Mouse (Mus musculus) left cerebral cortex, adult 2 months (tissue): ENCODE measurements around the gene 1700016C15Rik. TPM values are rescaled to one million over a fixed set of nuclear protein-coding genes. Genes with fewer than 3 reads are reported as not detected.
A peak's percentile ranks its signal among the peaks of the same experiment; 100 is the strongest.

Source experiments
- DNase-seq, 2 experiments: peaks; one replicate each; pipeline ENCODE4 v3.0.0; 2021 to 2022; ENCODE audit warnings: low spot score in 2 of 2, mixed read lengths in 1 of 2; ENCODE audit errors: extremely low spot score in 1 of 2
- H3K27ac ChIP-seq: fragments of 200-600 bp; 2 replicates; pipeline ENCODE4 v1.8.1; 2022
- H3K4me3 ChIP-seq: fragments of 200-600 bp; 2 replicates; pipeline ENCODE4 v1.8.1; 2022
- CTCF ChIP-seq: fragments of 200-600 bp; IDR thresholded peaks from 2 replicates; pipeline ENCODE4 v1.8.1; 2022; ENCODE audit warnings: antibody characterized with exemption, mild to moderate bottlenecking, moderate library complexity
- intact Hi-C: fragments of 180-260 bp; cut with DNase I; formaldehyde crosslinking; loops from one replicate; pipeline ENCODE4 v1.15.1; 2025
- total RNA-seq, 2 experiments: library from RNA; stranded (reverse); gene quantifications; 2 replicates each; pipeline ENCODE4 v1.2.3; 2021

1700016C15Rik gene
- total RNA-seq, 2 experiments from 2014 or later: not detected

DNA sequence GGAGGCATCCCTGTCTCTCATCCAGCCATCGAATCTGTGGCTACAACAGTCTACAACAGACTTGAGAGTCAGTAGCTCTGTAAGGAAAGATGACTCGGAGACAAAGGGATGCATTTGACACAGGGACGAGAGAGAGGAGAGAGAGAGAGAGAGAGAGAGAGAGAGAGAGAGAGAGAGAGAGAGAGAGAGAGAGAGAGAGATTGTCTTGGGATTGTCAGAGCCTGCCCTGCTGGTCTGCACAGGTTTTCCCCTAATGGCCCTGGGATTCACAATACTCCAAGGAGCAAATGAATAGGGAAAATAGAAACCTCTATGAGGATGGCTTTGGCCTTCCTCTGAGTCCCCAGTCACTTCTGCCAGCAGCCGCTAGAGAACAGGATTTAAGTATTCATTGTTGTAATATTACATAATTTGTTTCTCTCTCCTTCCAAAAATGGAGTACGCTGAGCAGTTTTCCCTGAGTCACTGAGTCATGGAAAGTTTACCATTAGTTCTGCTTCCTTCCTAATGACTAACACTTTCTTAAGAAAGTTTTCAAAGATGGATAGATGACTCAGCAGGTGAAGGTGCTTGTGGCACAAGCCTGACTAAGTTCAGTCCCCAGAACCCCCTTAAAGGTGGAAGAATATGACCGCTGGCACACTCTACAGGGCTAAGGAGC lies 26.3 kb upstream of the 1700016C15Rik start:
- intact Hi-C loops: loop anchor here (5.0 kb wide), 3 partner anchors 446 to 826 kb away; partner anchors contain the start of gene Akt3
- DNase-seq: no peak
- no peak for TF ChIP-seq CTCF
- H3K27ac ChIP-seq: no peak overlapping the region
- H3K4me3 ChIP-seq: no peak overlapping the region

DNA sequence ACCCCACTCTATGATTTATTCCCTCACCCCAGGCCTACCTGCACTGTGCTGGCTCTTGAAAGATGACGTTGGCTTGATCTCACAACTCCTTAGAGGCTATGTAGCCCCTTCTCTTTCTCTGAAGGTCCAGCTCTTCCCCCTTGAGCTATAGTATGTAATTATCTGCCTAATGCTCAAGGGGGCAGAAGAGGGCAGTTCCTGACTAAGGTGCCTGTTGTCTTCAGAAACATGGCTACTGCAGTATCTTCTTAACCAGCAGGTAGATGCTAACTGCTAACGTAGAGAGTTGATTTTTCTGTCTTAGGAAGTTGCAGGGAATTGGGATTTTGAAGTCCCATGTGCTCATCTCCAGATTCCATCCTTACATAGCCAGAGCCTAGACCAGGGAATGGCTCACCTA lies 24.4 kb upstream of the 1700016C15Rik start:
- intact Hi-C loops: no loop called here
- no peak overlapping the region for H3K4me3 ChIP-seq
- TF ChIP-seq CTCF: peak; percentile 31
- H3K27ac ChIP-seq: no peak overlapping the region
- DNase-seq: no peak

DNA sequence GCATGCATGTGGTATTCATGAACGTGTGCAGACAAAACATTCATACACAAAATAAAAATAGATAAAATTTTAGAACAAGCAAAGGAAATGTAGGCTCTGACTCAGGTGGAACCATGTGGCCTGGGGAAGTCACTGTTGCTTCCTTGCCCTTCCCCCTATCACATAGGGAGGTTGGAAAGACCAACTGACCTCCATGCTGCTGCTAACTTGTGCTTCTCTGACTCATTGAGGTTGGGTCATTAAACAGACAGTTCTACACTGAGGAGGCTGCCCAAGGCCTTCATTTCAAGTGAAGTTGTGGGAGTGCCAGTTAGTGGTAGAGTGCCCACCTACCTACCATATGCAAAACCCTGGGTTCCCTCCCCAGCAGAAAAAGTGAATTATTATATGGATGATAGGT lies 22.0 kb upstream of the 1700016C15Rik start:
- intact Hi-C loops: no loop called here
- Histone ChIP-seq H3K27ac (no peak overlapping the region), H3K4me3 (no peak overlapping the region)
- DNase-seq: no peak
- no peak for TF ChIP-seq CTCF

DNA sequence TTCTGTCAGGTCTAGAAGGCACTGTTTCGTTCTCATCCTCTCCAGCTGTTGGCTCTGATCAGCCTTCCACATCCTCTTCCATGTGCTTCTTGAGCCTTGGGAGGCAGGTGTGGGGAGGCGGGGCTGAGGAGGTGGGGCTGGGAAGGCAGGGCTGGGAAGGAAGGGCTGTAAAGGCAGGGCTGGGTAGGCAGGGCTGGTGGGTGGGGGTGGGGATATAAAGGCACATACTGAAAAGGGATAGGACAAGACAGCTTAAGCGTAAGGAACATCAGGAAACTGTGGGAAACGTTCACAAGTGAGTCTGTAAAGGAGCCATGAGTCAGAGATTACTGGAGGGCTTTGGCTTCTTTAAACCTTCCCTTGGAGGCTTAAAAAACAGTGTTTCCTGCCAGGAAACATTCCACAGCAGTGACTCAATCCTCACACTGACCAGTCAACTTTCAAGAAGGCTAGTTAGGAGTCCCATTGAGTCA lies 21.0 kb upstream of the 1700016C15Rik start:
- H3K4me3 ChIP-seq: no peak overlapping the region
- H3K27ac ChIP-seq: no peak overlapping the region
- DNase-seq: no peak
- no peak for TF ChIP-seq CTCF
- intact Hi-C loops: no loop called here

DNA sequence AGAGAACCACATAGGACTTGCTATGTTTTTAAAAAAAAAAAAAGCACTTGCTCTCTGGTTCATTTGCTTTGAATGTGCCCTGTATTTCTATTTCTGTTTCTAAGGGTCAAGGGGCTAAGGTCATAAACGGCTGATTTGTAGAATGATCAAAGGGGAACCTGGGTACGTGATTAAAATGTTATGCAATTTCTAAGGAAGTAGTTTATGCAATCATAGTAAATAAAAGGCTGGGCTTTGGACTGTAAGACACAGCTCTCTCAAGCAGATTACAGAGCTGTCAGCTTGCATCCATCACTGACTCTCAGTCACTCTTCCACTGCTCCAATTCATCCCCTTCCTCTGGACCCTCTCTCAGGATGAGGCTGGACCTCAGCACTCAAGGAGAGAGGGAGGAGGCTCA lies 18.6 kb upstream of the 1700016C15Rik start:
- no peak overlapping the region for H3K27ac ChIP-seq
- H3K4me3 ChIP-seq: no peak overlapping the region
- DNase-seq: no peak
- intact Hi-C loops: no loop called here
- TF ChIP-seq CTCF: no peak

DNA sequence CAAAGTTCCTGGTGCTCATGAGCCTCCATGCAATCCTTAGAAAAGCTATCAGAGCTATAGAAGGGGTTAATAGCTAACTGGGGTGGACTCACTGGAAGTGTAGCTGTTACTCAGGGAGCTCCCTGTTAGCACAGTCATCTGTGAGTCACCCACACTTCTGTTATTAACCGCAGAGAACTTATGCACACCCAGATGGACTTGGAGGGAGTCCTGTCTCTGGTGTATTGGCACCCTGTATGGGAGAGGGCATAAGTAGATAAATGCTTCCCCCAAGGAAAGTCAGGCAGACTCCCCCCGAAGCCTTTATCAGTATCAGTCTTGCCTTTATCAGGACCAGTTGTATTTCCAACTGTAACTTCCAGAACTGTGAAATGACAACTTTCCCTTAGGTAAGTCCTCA lies 18.2 kb upstream of the 1700016C15Rik start:
- Histone ChIP-seq H3K27ac (no peak overlapping the region), H3K4me3 (no peak overlapping the region)
- DNase-seq: no peak
- TF ChIP-seq CTCF: no peak
- intact Hi-C loops: no loop called here

DNA sequence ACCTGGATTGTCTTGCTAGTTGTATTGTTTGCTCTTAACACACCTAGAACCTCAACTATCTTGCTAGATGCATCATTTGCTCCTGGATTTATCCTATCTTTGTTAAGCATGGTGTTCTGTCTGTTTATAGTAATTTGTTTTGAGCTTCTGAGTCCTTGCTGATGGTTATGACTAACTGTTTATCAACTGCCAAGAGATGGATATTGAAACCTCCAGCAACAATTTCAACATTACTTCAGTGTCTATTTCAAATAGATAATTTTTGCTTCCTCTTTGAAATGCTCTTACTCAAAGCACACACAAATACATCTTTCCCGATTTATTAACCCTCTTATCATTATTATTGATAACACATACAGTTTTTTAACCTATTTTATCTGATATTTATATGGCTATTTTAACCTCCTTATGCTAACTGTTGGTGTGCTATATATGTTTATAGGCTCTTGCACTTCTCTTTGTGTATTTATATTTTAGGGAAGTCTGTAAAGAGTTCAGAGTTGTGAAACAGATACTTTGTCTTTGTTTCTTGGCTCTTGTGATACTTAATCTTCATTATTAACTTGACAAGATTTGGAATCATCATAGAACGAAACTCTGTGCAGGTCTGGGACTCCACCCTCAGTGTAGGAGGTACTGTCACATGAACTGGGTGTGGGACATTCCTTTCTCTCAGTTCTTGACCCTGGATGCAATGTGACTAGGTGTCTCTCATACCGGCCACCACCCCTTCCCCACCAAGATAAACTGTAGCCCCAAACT lies 15.8 kb upstream of the 1700016C15Rik start:
- intact Hi-C loops: no loop called here
- H3K27ac ChIP-seq: no peak overlapping the region
- TF ChIP-seq CTCF: no peak
- DNase-seq: no peak
- H3K4me3 ChIP-seq: no peak overlapping the region

DNA sequence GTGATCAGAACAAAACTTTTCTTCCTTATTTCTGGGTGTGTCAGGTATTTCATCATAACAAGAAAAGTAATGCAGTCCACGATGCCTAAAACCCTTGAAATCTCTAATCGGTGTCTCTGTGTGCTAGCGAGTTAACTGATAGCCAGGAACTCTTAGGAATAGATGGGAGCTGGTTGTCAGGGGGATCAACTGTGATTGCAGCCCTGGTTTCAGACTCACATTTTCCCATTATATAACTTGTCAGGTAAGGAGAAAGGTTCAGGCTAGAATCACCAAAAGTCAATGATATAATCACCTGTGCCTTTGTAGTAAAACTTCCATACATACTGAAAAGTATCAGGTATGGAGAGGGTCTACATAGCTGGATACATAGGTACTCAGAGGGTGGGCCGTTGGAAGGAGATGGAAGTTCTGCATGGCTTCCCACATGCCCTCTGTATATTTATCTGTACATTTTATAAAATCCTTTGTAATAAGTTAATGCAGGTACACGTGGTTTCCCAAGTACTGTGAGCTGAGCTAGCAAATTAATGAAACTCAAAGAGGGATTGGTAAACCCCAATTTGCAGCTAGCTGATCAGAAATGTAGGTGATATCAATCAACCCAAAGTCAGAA lies 15.1 kb upstream of the 1700016C15Rik start:
- DNase-seq: no peak
- Histone ChIP-seq H3K4me3 (no peak overlapping the region), H3K27ac (no peak overlapping the region)
- no peak for TF ChIP-seq CTCF
- intact Hi-C loops: no loop called here

DNA sequence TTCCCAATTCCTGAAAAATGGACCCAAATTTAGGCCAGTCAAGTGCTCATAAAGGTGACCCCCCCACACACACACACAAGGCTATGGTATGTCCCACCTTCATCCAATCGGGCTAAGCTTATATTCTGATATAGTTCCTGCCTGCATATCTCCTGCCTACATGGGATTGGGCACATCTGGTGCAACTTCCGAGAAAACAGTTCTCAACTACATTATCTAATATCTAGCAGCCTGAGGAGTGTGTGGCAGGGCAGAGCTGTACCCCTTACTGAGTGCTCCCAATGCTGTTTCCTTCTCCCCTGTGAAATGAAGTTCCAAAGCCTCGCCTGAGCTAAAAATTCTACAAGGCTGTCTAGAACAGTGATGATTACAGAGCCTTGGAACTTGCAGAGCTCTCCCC lies 13.2 kb upstream of the 1700016C15Rik start:
- no peak for DNase-seq
- intact Hi-C loops: no loop called here
- Histone ChIP-seq H3K27ac (no peak overlapping the region), H3K4me3 (no peak overlapping the region)
- TF ChIP-seq CTCF: no peak

DNA sequence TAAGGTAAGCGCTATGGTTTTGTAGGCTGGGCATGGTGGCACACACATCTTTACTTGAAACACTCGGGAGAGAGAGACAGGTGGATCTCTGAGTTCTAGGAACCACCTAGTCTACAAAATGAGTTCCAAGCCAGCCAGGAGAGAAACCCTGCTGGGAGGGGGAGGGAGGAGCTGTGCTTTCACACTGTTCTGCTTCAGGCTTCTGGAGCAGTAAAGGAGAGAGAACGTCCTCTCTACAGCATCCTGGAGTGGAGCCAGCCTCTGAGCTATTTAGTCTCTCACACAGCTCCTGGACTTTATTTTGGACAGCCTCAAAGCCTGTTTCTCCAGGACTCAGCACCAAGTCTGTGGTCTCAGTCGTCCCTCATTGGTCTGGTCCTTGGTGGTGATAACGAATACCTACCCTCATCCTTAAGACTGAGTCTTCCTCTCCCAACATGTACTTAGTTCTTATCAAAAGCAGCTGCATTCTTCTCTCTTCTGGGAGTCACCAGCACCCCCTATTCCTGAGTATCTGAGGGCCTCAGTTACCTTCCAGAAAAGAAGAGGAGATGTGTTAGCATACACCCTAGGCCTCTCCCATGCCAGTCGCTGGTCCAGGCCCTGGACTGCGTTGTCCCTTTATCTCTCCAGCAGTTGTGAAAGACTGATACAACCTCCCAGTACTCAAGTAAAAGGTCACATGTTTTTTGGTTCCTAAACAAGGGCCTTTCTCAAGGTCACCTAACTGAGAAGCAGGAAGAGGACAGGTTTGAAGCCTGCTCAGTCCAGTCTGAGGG lies 12.4 kb upstream of the 1700016C15Rik start:
- Histone ChIP-seq H3K4me3 (no peak overlapping the region), H3K27ac (no peak overlapping the region)
- no peak for TF ChIP-seq CTCF
- DNase-seq: no peak
- intact Hi-C loops: no loop called here

DNA sequence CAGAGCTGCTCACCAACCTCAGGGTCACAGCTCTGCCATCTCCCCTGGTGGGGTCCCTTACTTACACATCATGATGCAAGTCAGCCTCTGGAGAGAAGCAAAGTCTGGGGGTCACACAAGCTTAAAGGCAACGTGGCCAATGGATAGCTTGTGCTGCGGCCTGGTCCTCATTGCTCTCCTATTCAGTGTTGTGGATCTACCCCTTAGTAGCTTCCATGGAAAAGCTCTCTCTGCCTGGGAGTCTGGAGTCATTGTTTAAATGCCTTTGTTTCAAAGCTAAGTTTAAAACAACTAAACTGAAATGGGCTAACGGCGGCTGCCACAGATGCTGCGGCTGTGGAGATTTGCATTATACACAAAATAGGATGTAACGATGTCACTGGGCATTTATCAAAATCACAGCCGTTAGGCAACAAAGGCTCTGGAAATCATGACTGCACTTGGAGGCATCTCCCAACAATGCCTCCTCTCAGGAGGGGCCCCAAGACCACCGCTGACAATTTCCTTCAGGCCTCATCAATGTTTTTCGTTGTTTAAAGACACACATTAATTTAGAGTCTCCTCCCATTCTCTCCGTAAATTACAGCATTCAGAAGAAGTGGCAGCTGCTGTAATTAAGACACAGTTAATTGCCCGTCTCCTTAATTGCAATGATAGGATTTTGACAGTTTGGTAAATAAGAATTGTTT lies 11.1 kb upstream of the 1700016C15Rik start:
- no peak for DNase-seq
- no peak overlapping the region for H3K4me3 ChIP-seq
- TF ChIP-seq CTCF: no peak
- H3K27ac ChIP-seq: no peak overlapping the region
- intact Hi-C loops: no loop called here
